In the genomic region with DNA sequence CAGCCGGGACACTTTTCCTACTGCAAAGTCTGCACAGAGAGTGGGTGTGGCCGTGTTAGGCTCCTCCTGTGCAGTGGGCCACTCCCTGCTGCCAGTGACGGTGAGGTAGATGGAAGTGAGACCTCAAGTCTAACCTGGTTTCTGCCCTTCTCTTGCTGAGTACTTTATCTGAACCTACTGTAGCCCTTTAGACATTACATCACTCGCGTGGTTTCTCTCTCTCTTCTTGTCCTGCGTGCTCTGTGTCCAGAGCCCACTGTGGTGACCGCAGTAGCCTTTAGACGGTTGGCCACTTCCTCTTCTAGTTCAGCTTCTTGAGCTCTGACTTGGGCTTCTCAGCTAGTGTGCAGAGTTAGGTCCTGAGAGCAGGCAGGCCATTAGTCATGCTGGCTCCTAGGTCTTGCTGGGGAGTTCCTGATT, we compare ENCODE assay signal across 11 mouse cellular contexts. TPM values are rescaled to one million over a fixed set of nuclear protein-coding genes. Genes with fewer than 3 reads are reported as not detected.
DNase-seq lines count a peak whose midpoint lies in the region; ATAC-seq lines count a peak whose summit lies in the region.
"Had no signal": no experiment of that assay in that cellular context is flagged by ENCODE, and none has a peak within 500 bp of the region (broad histone marks: within the 10 kb centered on the region; RNA-seq: fewer than 3 reads in every experiment).

No protein-coding gene starts in this region.

- no peaks in the 10 kb centered on the region for H3K9me3 ChIP-seq in heart, embryonic 11.5 days (replicated peaks; ENCODE audit: control insufficient read depth, low read length)
- H3K9me3 ChIP-seq in midbrain, embryonic 11.5 days (ENCODE audit: control insufficient read depth, low read length): no peaks in the 10 kb centered on the region
- H3K9me3 ChIP-seq: limb, embryonic 13.5 days; neural tube, embryonic 15.5 days had no signal

- ATAC-seq in heart, embryonic 11.5 days (replicated peaks; ENCODE audit: insufficient number of reproducible peaks, low FRiP score, low TSS enrichment): no peak
- peak; percentile 62 for ATAC-seq in erythroid progenitor cell, adult 5-6 weeks (replicated peaks; ENCODE audit: low FRiP score, poor library complexity, severe bottlenecking)
- ATAC-seq in midbrain, embryonic 11.5 days (ENCODE audit: low FRiP score): no peak
- no peak for ATAC-seq in inflammation-experienced regulatory T-cells, adult 6 months

- H3K79me2 ChIP-seq in macrophage (ENCODE audit: inconsistent target): peaks cover 69% of the 10 kb centered on the region

- no peaks in the 10 kb centered on the region for H3K36me3 ChIP-seq in heart, embryonic 11.5 days (ENCODE audit: control insufficient read depth, insufficient read depth, low read length)
- H3K36me3 ChIP-seq in macrophage (ENCODE audit: inconsistent target): no peaks in the 10 kb centered on the region
- no peaks in the 10 kb centered on the region for H3K36me3 ChIP-seq in midbrain, embryonic 11.5 days (ENCODE audit: control insufficient read depth, insufficient read depth, low read length)
- H3K36me3 ChIP-seq: limb, embryonic 13.5 days; neural tube, embryonic 15.5 days had no signal

- no peak overlapping the region for H3K4me2 ChIP-seq in heart, embryonic 11.5 days
- no peak overlapping the region for H3K4me2 ChIP-seq in midbrain, embryonic 11.5 days
- H3K4me2 ChIP-seq: limb, embryonic 13.5 days; neural tube, embryonic 15.5 days had no signal

- H3K9ac ChIP-seq in heart, embryonic 11.5 days (ENCODE audit: low read depth, low read length): no peak overlapping the region
- no peak overlapping the region for H3K9ac ChIP-seq in midbrain, embryonic 11.5 days (ENCODE audit: low read length)
- H3K9ac ChIP-seq: limb, embryonic 13.5 days; neural tube, embryonic 15.5 days had no signal

- intact Hi-C loops in heart, postnatal 25 days (cut with DNase I): no loop called here

- H3K4me1 ChIP-seq in heart, embryonic 11.5 days (ENCODE audit: control insufficient read depth, insufficient read depth, low read length): peaks cover 49% of the 10 kb centered on the region
- H3K4me1 ChIP-seq in midbrain, embryonic 11.5 days (ENCODE audit: control insufficient read depth, insufficient read depth, low read length): no peaks in the 10 kb centered on the region; the same call in 1 of the 2 replicates

- 0 out of 2 replicates have a peak overlapping the region, but pooled peaks have one; percentile 22 for H3K27ac ChIP-seq in heart, embryonic 11.5 days (ENCODE audit: low read depth, low read length)
- peak overlapping the region; percentile 78 for H3K27ac ChIP-seq in macrophage
- no peak overlapping the region for H3K27ac ChIP-seq in midbrain, embryonic 11.5 days (ENCODE audit: low read depth, low read length)
- H3K27ac ChIP-seq: limb, embryonic 13.5 days; neural tube, embryonic 15.5 days had no signal

- H3K4me3 ChIP-seq in heart, embryonic 11.5 days (ENCODE audit: low read depth, low read length): no peak overlapping the region
- H3K4me3 ChIP-seq in macrophage (ENCODE audit: inconsistent target): no peak overlapping the region
- no peak overlapping the region for H3K4me3 ChIP-seq in midbrain, embryonic 11.5 days (ENCODE audit: low read depth, low read length)
- H3K4me3 ChIP-seq: limb, embryonic 13.5 days; neural tube, embryonic 15.5 days had no signal

- WGBS in heart, embryonic 11.5 days (ENCODE audit: insufficient replicate concordance): 72% methylated on average over 8 of the region's 8 CpGs
- WGBS in macrophage (ENCODE audit: missing documents): 1% methylated on average over 8 of the region's 8 CpGs
- WGBS in midbrain, embryonic 11.5 days: 91% methylated on average over 8 of the region's 8 CpGs

- no peak for DNase-seq in heart, postnatal 25 days (ENCODE audit: low spot score)
- DNase-seq in 416B (ENCODE audit: low read depth): peak; percentile 99
- no peak for DNase-seq in left cerebral cortex, adult 18-20 months (ENCODE audit: low spot score in 2 of 2)
- no peak for DNase-seq in midbrain, embryonic 11.5 days (ENCODE audit: low spot score, missing footprints)
- DNase-seq: cerebellum, postnatal 14 days had no signal

- no peaks in the 10 kb centered on the region for H3K27me3 ChIP-seq in heart, embryonic 11.5 days (ENCODE audit: control insufficient read depth, insufficient read depth, low read length)
- H3K27me3 ChIP-seq in midbrain, embryonic 11.5 days (ENCODE audit: control insufficient read depth, insufficient read depth, low read length): no peaks in the 10 kb centered on the region
- H3K27me3 ChIP-seq: limb, embryonic 13.5 days; neural tube, embryonic 15.5 days had no signal

RNA-seq across cellular contexts. Expression of gene Ccdc12, which starts 20.2 kb away (rescaled TPM):
- 135 and 149 TPM in 2 replicates for polyA plus RNA-seq in heart, embryonic 11.5 days (2014; fragmentation: Nextera tagmentation; extraction: Ambion mirVana)
- total RNA-seq in heart, postnatal 25 days (2021): 10 to 100 TPM; 61.6 to 66.8 TPM
- total RNA-seq in erythroid progenitor cell, adult 5-6 weeks (2015; ENCODE audit: low replicate concordance): 59.8 and 67.1 TPM in 2 replicates
- 32.8 and 34.5 TPM in 2 replicates for total RNA-seq in erythroid progenitor cell, adult 5-6 weeks (2017; ENCODE audit: low replicate concordance)
- total RNA-seq in macrophage (2018; cell fraction: chromatin; rRNA removed): 100 to 1,000 TPM in 17 of 26 experiments, 10 to 100 TPM in 9; 46.5 to 229 (median 117) TPM
- 100 to 1,000 TPM; 104 to 201 (median 145) TPM for total RNA-seq in macrophage (2018; cell fraction: cytosol; rRNA removed)
- total RNA-seq in macrophage (2018; cell fraction: nucleus; rRNA removed): 100 to 1,000 TPM in 17 of 26 experiments, 10 to 100 TPM in 9; 43.2 to 258 (median 124) TPM
- 80.9 to 152 TPM (median 147 TPM) in 3 replicates for polyA plus RNA-seq in macrophage (2018)
- 10 to 100 TPM; 47.2 to 53.9 TPM for total RNA-seq in left cerebral cortex, adult 18-20 months (2021)
- polyA plus RNA-seq in midbrain, embryonic 11.5 days (2014; fragmentation: Nextera tagmentation; extraction: Ambion mirVana): 135 and 144 TPM in 2 replicates
- polyA plus RNA-seq in inflammation-experienced regulatory T-cells, adult 6 months (2017; shearing (Covaris generic)): 100 to 1,000 TPM; 222 to 259 (median 234) TPM

RNA-seq across cellular contexts. Expression of gene Nbeal2, which starts 22.5 kb away (rescaled TPM):
- polyA plus RNA-seq in heart, embryonic 11.5 days (2014; fragmentation: Nextera tagmentation; extraction: Ambion mirVana): 1.4 and 1.6 TPM in 2 replicates
- total RNA-seq in heart, postnatal 25 days (2021): 1 to 10 TPM; 8.2 to 8.7 TPM
- 9.4 and 16.3 TPM in 2 replicates for total RNA-seq in erythroid progenitor cell, adult 5-6 weeks (2015; ENCODE audit: low replicate concordance)
- 1.4 and 10.1 TPM in 2 replicates for total RNA-seq in erythroid progenitor cell, adult 5-6 weeks (2017; ENCODE audit: low replicate concordance)
- 100 to 1,000 TPM in 12 of 26 experiments, 10 to 100 TPM in 13, 1 to 10 TPM in 1; 6.2 to 170 (median 78.6) TPM for total RNA-seq in macrophage (2018; cell fraction: chromatin; rRNA removed)
- total RNA-seq in macrophage (2018; cell fraction: cytosol; rRNA removed): 10 to 100 TPM in 22 of 26 experiments, 1 to 10 TPM in 4; 7.3 to 21.7 (median 15.4) TPM
- 10 to 100 TPM in 23 of 26 experiments, 1 to 10 TPM in 3; 6.0 to 71.7 (median 37.9) TPM for total RNA-seq in macrophage (2018; cell fraction: nucleus; rRNA removed)
- 8.6 to 16.6 TPM (median 14.0 TPM) in 3 replicates for polyA plus RNA-seq in macrophage (2018)
- 10 to 100 TPM in 1 of 2 experiments, 1 to 10 TPM in 1; 9.6 to 12.2 TPM for total RNA-seq in left cerebral cortex, adult 18-20 months (2021)
- 1.1 and 1.6 TPM in 2 replicates for polyA plus RNA-seq in midbrain, embryonic 11.5 days (2014; fragmentation: Nextera tagmentation; extraction: Ambion mirVana)
- polyA plus RNA-seq in inflammation-experienced regulatory T-cells, adult 6 months (2017; shearing (Covaris generic)): 10 to 100 TPM; 20.0 to 42.0 (median 21.1) TPM

RNA-seq across cellular contexts. Expression of gene Nradd, which starts 52.2 kb away (rescaled TPM):
- 12.6 and 19.1 TPM in 2 replicates for polyA plus RNA-seq in heart, embryonic 11.5 days (2014; fragmentation: Nextera tagmentation; extraction: Ambion mirVana)
- total RNA-seq in heart, postnatal 25 days (2021): 1 to 10 TPM; 1.1 to 2.0 TPM
- 2.2 TPM in 1 of 2 replicates, not detected in the other for total RNA-seq in erythroid progenitor cell, adult 5-6 weeks (2015; ENCODE audit: low replicate concordance)
- 1.3 TPM in 1 of 2 replicates, not detected in the other for total RNA-seq in erythroid progenitor cell, adult 5-6 weeks (2017; ENCODE audit: low replicate concordance)
- 1 to 10 TPM in 20 of 26 experiments, not detected in 6; 1.3 to 8.1 (median 3.5) TPM for total RNA-seq in macrophage (2018; cell fraction: chromatin; rRNA removed)
- total RNA-seq in macrophage (2018; cell fraction: cytosol; rRNA removed): 1 to 10 TPM in 25 of 26 experiments, under 1 TPM in 1; 0.95 to 2.8 (median 1.6) TPM
- 1 to 10 TPM in 23 of 26 experiments, under 1 TPM in 2, not detected in 1; 0.67 to 7.7 (median 1.9) TPM for total RNA-seq in macrophage (2018; cell fraction: nucleus; rRNA removed)
- polyA plus RNA-seq in macrophage (2018): 0.95 to 4.3 TPM (median 2.3 TPM) in 3 replicates
- total RNA-seq in left cerebral cortex, adult 18-20 months (2021): 1 to 10 TPM; 2.2 to 2.9 TPM
- polyA plus RNA-seq in midbrain, embryonic 11.5 days (2014; fragmentation: Nextera tagmentation; extraction: Ambion mirVana): 20.7 and 22.8 TPM in 2 replicates
- 1 to 10 TPM; 2.4 to 6.2 (median 3.8) TPM for polyA plus RNA-seq in inflammation-experienced regulatory T-cells, adult 6 months (2017; shearing (Covaris generic))
